Mouse (Mus musculus) ZHBTc4 (cell line): ENCODE results near the gene Slc39a9.

ENCODE experiments used
- DNase-seq: peaks from one replicate; pipeline ENCODE4 v3.0.0-alpha.2; 2011; ENCODE audit warnings: low read depth, low spot score

Slc39a9 gene

DNA sequence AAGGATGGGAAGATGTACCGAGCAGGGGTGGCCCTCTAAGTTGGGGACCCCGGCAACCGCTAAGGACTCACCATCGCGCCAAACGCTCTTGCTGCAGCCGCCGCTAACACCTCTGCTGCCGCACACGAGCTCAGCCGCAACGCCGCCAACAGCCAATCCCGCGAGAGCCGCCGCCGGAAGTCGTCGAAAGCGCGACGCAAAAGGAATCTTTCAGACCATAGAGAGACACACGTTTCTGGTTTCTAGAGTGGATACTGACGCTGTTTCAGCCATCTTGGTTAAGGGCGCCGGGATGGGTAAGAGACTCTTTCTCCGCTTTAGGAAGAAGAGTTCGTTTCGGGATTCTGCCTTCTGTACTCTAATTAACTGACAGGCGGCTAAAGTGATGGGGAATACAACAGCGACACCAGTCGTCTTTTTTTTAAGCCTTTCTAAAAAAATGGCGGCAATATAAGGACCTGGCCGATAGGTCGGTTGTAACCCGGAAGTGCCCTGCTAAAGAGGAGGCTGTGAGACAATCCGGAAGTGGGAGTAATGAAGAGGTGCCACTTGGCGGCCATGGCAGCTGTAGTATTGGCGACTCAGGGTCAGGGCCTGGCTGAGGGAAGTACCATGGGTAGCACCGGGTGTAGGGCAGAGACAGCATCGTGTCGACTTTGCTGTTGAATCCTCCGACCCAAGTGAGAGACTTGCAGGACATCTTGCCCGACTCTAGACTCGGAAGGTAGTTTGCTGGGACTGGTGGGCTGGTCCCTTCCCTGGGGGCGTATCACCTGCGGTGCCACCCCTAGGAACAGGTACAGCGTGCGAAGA, at the start of gene Slc39a9, which contains the start of gene Erh:
Gene Slc39a9, plus strand, starts transcription at position 191 of the 813 bp plus-strand sequence.
Gene Erh, minus strand, starts transcription at position 649 of the 813 bp plus-strand sequence.
- peak; percentile 97 for DNase-seq

DNA sequence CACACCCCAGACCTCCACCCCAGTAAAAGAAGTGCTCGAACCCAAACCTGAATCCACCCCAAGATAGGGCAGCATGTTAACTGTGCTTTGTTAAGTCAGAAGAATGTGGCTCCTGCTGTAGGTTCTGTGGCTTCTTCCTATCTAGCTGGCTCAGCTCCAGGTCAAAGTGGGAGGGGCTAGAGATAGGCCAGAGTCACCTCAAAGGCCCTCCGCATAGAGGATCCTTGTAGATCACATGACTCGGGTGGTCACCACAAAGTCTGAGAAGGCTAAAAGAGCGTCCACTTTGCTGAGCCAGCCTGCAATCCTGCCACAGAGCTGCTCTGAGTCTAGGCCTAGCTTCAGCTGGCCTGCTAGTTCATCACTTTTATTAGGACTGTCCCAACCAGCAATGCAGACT, 49.5 kb upstream of the Slc39a9 start:
- no peak for DNase-seq

DNA sequence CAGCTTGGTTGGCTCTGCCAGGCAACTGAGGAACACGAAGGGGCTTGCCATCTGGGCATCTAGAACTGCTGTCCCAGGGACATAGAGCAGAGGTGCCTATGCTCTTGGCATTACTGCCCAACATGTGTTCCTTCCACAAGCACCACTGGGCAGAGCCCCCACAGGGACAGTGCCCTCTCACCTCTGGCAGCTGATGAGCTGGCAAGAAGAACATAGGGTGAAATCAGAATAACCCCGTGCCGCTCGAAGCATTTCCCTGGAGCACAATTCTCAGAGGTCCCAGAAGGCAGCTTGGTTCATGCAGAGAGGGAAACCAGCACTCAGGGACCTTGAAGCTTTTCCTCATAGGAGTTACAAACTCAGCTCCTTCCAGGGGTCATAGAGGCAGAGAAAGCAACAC, 48.9 kb upstream of the Slc39a9 start:
- DNase-seq: no peak

DNA sequence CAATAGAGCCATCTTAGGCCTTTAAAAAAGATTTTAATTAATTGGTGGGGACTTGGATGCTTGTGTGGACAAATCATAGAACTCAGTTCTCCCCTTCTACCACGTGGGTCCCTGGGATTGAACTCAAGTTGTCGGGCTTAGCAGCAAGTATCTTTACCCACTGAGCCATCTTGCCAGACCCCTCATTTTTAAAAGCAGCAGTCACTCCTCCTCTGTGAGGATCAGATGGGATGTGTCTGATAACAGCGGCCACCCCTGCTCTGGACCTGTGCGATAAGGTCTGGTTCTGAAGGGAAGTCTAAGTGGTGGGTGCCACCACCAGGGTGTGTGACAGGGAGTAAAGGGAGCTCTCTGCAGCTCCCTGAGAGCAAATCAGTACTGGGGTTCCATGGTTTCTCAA, 48.1 kb upstream of the Slc39a9 start:
- DNase-seq: no peak

DNA sequence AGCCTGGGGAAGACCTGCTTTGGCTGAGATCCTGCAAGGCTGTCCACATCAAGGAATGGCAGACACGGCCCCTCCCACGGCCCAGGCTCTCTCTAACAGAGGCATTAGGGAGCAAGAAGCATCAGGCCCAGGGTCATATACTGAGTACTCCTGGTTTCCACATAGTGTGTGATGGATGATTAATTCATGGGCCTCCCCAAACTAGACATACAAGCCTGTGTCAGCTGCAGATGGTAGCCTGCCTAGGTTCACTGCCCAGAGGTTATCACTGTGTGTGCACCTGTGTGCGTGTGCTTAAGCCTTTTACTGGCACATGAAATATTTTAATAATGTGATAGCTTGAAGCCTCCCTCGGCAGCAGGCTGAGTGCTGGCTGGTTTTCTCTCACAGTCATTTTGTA, 47.7 kb upstream of the Slc39a9 start:
- no peak for DNase-seq

DNA sequence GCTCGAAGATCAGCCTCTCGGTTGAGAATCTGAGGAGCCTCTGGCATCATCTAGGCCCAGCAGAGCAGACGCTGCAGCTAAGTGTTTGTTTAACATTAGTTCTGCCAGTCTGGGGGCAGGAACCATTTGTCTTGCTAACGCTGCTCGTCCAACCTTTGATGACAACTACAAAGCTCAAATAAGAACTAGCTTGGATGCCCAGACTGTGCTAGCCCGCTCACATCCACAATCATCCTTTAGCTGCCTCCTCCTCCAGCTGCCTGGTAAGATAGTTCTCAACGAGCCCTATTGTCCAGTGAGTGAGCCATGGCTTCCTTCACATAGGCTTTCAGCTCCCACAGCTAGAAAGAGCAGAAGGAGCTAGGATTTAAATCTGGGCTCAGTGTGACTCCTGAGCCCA, 45.4 kb upstream of the Slc39a9 start:
- peak; percentile 19 for DNase-seq

DNA sequence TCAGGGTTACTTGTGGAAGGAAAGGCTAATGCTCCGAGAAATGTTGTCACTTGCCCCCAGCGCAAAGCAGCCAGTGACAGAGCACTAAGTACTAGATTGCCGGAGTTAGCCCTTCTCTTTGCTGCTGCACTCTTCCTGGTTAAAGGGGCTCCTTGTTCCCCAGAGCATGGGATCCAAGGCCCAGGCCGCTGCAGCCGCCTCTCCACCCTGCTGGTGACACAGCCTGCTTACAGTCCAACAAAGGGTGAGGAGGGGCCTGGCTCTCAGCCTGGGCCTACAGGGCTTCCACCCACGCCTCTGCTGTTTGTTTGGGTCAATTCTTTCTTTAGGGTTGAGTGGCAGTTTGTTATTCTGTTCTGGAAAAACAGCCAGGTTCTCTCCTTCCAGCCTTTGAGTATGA, 44.9 kb upstream of the Slc39a9 start:
- DNase-seq: peak; percentile 51

DNA sequence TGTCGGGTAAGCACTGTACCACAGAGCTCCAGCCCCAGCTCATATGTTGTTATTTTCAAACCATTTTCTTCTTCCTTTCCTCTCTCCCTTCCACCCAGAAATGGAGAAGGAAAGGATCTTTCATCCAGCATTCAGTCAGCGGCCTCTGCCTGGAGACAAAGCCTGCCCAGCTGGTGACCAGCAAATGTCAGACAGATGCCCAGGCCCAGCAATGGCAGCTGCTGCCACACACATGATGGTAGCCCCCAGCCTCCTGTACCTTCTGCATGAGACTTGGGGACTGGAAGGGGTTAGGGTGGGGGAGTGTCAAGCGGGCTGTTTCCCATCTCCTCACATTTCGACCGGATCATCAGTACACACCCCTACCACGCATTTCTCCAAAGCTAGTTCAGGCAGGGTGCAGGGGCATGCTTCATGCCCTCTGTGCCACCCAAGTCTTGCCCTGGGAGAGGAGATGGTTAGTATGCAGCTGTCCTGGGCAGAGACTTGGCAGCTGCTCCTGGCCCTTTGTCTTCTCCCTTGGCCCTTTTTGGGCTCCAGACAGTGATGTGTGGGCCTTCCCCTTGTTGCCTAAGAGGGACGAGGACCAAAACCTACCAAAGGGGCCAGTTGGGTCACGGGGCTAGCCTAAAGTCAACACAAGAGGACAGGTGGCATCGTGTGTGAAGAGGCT, 42.0 kb upstream of the Slc39a9 start:
- DNase-seq: no peak

DNA sequence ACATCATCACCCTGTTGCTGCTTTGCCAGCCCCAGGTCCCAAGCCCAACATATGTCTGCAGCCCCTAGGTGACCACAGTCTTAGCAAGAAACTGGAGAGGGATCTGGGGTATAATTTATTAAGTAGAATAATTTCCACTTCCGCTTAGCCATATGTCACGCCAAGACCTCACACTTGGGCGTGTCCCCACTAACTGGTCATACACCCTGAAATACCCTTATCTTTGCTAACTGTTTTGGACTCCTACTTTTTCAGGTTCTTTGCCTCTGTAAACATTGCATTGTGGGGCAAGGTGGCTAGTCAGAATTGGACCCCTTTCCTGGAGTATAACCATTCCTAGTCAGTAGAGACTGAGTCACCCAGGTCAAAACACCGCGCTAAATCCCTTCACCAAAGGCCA, 41.3 kb upstream of the Slc39a9 start:
- DNase-seq: no peak

DNA sequence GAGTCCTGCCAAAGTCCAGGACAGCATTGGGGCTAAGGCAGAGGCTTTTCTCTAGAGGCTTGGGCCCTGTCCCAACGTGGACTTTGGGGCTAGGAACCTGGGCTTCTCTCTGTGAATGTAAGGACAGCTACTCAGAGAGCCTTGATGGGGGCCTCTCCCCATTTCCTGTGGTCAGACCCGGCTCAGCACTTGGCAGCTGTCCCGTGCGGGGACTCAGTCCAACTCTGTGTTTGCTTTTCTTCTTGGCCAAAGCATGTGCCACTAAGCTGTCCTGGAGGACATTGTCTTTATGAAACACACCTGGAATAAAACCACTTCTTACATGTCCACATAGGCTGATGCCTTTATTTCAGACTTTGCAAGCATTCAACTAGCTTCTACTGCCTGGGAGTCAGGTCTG, 40.1 kb upstream of the Slc39a9 start:
- no peak for DNase-seq

DNA sequence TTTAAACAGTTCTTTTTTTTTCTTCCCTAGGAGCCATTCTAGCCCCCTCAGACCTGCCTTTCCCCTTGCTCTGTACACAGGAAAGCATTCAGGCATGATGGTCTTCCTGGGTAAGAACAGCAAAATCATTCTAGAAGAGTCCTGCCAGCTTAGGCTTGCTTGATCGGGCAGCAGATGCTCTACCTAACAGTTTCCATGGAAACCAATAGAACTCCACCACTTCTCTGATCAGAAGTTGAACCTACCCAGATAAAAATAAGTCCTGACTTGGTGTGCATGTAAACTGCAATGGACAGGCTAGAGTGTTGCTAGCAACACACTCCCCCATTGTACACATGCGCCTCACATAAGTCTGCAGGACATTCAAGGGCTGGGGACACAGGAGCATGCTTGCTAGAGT, 39.5 kb upstream of the Slc39a9 start:
- DNase-seq: no peak

DNA sequence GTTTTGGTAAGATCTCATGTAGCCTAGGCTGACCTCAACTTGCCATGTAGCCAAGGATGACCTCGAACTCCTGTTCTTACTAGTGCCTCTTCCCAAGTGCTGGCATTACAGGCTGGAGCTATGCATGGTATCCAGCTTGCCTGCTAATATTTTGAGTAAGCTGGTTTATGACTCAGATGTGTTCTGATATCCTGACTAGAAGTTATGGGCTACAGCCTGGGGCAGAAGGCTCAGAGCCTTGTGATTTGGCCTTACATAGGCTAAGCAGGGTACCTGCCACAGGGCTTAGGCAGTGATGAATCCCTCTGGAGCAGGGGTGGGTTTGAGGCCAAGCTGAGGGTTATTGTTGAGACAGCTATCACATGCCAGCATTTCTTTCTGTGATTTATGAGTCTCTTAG, 35.1 kb upstream of the Slc39a9 start:
- DNase-seq: no peak

DNA sequence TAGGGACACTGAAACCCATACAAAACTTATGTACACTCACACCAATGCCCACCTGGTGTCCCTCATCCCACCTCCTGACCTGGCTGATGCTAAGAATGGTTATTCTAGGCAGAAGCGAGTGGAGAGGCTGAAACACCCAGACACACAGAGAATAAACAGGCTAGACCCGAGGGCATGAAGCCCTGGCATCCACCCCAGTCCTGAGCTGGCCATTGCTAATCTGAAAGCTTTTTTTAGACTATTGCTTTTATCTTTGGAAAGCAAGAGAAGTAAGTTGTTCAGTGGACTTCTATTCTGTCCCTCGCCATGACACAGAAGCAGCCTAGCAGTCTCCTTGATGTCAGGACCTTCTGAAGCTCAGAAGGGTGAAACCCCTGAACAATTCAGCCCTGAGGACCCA, 33.8 kb upstream of the Slc39a9 start:
- DNase-seq: no peak

DNA sequence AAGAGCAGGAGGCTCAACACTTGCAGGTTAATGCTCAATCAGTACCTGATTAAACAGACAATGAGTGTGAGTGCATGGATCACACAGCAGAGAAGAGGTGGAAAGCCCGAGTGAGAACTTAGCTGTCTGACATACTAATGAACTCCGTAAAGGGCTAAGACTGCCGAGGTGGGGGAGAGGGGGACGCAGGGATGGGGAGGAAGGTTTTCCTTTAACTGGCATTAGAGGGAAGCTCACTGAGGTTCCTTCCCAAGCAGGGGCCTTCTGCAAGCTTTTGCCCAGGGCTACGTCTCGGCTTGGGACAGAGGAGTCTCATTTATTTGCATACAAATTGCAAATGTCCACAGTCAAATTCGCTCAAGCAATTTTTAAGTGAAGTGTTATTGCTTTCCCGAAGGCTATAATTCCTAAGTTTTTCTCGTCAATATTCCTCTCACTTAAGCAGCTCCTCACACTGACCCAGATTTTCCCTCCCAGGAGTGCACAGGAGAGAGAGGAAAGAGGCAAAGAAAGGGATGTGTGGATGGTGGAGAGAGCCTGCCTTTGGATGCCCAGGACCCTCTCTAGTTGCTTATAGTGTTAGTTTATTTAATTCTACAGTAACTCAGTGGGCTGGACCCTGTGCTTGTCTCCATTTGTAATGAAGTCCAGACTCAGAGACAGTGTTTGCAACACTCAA, 31.4 kb upstream of the Slc39a9 start:
- no peak for DNase-seq

DNA sequence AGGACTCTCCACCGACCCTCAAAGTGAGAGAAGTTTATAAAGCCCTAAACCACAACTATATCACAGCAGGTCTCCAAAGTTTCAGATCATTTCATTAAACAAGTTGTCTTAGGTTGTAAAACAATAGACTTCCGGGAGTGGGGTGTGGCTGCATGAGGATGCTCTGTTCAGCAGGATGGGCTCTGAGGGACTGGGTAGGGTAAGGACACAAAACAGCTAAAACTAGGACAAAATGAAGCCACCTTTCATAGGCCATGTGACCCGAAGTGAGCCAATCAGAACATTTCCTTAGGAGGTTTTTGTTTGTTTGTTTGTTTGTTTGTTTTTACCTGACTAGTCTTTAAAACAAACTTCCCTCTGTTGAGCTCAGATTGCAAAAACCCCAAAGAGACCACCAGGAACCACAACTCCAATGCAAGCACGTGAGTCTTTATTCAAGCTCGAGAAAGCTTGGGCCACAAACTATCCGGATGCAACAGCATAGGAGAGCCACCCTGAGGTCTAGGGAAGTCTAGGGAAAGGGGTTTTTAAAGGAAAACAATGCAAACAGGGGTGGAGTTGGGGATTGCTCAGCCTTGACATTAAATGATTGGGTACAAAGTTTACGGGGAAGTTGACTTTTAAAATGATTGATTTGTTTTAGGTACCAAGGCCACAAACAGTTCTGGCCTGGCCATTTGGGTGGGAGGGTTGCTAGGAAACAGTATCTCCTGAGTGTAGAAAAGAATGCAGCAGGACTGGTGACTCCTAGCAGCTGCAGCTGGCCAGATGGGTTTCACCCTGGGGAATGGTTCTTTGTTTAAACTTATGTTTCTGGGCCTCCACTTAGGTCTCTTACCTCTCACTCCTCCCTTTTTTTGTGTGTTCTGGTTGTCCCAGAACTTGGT, 28.1 kb upstream of the Slc39a9 start:
- peak; percentile 57 for DNase-seq

DNA sequence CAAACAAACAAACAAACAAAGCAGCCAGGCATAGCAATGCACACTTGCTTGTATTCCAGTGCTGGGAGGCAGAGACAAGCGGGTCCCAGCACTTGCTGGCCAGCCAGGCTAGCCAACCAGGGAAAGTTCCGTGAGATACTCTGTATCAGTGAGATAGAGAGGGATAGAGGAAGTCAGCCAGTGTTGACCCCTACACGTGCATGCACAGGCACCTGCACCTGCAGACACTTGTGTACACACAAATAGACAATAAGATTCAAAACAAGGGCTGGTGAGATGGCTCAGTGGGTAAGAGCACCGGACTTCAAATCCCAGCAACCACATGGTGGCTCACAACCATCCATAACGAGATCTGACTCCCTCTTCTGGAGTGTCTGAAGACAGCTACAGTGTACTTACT, 23.2 kb upstream of the Slc39a9 start:
- DNase-seq: no peak

DNA sequence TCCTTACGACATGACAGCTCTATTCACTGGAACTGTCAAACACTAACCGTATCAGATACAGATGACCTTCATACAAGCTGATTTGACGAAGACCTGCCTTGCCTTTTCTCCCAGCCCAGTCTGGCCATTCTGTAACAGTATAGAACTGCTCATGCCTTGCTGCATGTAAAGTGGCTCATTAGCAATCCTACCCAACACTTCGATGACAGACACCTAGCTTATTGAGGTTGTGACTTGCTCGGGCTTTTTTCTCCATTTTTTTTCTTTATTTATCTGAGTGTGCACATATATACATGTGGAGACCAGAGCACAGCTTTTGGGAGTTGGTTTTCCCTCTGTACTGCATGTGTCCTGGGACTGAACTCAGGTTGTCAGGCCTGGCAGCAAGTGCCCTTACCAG, 11.9 kb upstream of the Slc39a9 start:
- no peak for DNase-seq

DNA sequence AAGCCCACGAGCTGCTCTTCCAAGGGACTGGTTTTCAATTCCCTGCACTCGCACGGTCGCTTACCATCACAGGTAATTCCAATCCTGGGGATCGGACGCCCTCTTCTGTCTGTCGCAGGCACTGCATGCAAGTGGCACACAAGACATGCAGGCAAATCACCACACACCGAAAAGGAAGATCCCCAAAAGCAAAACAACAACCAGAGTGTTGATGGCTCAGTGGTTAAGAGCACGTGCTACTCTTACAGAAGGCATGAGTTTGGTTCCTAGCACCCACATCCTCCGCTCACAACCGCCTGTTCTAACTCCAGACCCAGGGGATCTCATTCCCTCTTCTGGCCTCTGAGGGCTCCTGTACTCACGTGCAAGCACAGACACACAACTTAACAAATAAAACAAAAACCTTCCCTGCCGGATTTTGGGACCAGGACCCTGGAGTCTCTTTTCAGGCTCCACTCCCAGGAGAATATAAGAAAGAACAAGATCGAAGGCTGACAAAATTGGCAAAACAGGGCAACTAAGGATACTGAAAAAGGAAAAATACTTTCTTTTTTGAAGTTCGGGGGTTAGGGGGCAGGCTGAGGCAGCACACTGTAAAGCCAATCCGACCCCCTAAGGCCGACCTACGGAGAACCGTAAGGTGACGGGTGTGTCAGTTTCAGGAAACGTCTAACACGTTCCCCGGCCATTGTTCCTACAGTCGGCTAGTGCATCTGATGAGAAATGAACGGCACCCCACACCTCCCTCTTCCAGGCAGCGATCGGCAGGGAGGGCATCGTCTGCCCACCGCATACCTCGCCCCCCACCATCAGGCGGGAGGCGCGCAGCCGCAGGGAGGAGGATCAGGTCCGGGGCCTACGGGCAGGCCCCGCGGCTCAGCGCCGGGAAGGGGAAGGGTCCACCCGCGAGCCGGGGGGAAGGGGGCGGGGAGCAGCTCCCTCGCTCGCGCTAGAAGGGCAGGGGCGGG, 674 bp upstream of the Slc39a9 start:
- DNase-seq: peak; percentile 95

DNA sequence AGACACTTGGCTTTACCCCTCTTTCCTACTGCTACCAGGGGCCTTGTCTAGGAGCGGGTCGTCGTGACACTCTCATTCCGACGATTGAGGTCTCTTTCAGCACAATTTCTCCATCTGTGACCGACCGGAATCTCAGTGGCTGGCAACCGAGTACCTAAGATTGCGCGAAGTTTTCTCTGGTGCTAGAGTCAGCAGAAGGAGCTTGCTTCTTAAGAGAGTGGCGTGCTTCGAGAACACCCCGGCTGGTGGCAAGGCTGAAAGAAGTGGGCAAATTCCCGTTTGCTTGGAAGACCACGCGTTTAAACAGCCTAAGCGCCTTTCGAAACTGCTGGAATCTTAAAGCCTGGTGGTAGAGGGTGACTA, 804 bp downstream of the Slc39a9 start:
- DNase-seq: no peak

DNA sequence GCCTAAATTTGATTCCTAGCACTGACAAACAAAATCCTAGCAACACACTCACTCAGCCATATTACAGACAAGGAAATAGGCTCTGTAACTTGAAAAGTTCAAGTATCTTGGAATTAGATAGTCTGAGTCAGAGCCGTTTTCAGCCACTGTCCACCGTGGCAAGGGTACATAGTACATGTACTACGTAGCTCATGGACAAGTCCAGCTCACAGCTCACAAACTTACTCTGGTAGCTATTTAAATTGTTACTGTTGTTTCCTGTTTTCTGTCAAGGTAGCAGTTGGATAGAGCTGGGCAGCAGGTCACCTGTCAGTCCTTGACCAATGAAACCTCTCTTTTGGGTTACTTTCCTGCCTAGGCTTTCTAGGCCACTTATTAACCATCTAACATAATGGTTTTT, 2.7 kb downstream of the Slc39a9 start:
- DNase-seq: no peak
